Mouse (Mus musculus) left cerebral cortex, adult 9 months (tissue): ENCODE results near the gene Prg3.

Experiments
- DNase-seq, 2 experiments: peaks; one replicate each; pipeline ENCODE4 v3.0.0; 2022; ENCODE audit warnings: low spot score in 2 of 2

Gene Prg3

DNA sequence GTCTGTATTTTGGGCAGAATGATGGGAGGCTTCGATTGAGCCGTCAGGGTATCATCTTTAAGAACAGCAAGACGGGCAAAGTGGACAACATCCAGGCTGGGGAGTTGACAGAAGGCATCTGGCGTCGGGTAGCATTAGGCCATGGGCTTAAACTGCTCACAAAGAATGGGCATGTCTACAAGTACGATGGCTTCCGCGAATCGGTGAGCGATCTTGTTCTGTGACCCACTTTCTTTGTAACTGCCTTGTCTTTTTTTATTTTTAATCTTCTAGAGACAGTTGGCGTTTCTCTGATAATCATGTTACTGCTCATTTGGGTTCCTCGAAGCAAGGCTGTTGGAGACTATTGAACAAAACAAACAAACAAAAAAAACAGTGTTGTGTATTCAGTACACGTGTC, 50.3 kb downstream of the Prg3 start:
- no peak for DNase-seq
